Mouse (Mus musculus) lung, embryonic 15.5 days (tissue): ENCODE results near the gene Ofcc1. TPM values are rescaled to one million over a fixed set of nuclear protein-coding genes. Genes with fewer than 3 reads are reported as not detected.

Experiments used
- ATAC-seq: fragments of 200-750 bp; cut with Nextera tagmentation; 2 replicates; pipeline ENCODE4 v1.8.0; 2017; ENCODE audit warnings: moderate number of reproducible peaks, borderline replicate concordance; ENCODE audit not compliant: low FRiP score, low TSS enrichment; ENCODE audit errors: extremely low read depth
- H3K27ac ChIP-seq: fragments of 300-500 bp; sonication (generic); 2 replicates; pipeline ENCODE4 v1.5.1; 2015; ENCODE audit warnings: moderate library complexity, mild to moderate bottlenecking, inconsistent platforms
- H3K27me3 ChIP-seq: fragments of 300-500 bp; sonication (generic); 2 replicates; pipeline ENCODE4 v1.6.1; 2015; ENCODE audit warnings: inconsistent platforms
- H3K36me3 ChIP-seq: fragments of 300-500 bp; sonication (generic); 2 replicates; pipeline ENCODE4 v1.6.1; 2015; ENCODE audit warnings: inconsistent platforms
- H3K4me1 ChIP-seq: fragments of 300-500 bp; sonication (generic); 2 replicates; pipeline ENCODE4 v1.6.1; 2015; ENCODE audit warnings: inconsistent platforms
- H3K4me2 ChIP-seq: fragments of 300-500 bp; sonication (generic); 2 replicates; pipeline ENCODE4 v1.6.1; 2015; ENCODE audit warnings: inconsistent platforms, mild to moderate bottlenecking, moderate library complexity
- H3K4me3 ChIP-seq: fragments of 300-500 bp; sonication (generic); 2 replicates; pipeline ENCODE4 v1.5.1; 2015; ENCODE audit warnings: mild to moderate bottlenecking, inconsistent platforms
- H3K9ac ChIP-seq: fragments of 300-500 bp; sonication (generic); 2 replicates; pipeline ENCODE4 v1.6.1; 2015; ENCODE audit warnings: inconsistent platforms
- H3K9me3 ChIP-seq: fragments of 300-500 bp; sonication (generic); 2 replicates; pipeline ENCODE4 v1.6.1; 2016; ENCODE audit warnings: inconsistent platforms
- WGBS: fragments of 180-500 bp; shearing (Covaris S2); methylation state at CpG from one replicate; pipeline ENCODE4 v1.1.7; 2015; 5-methylcytosine and 5-hydroxymethylcytosine counted together
- polyA plus RNA-seq: library from polyadenylated mRNA; unstranded; fragments of >200 nt; fragmentation: Nextera tagmentation; extraction: Ambion mirVana; gene quantifications from 2 replicates; pipeline ENCODE4 v1.2.1, GENCODE M21; 2015

Ofcc1 gene
- polyA plus RNA-seq = not detected in 2 replicates

DNA sequence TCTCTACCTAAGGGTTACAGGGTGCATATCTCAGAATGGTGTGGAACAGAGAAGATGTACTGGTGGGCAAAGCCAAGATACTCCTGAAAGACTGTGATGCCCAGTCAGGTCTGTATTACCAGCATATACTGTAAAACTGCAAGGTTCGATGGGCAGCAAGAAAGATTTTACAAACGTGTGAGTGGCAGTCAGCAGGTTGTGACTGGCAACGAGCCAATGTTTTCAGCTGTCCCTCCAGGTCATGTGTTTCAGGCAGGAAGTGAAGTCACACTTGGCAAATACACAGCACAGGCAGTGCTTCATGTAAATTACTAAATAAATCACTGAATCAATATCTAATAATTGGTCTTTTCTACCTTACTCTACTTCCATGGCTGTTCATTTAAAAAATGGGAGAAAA lies at the start of gene Ofcc1:
Gene Ofcc1, minus strand, starts transcription at position 163 of the 400 bp plus-strand sequence.
- no peaks in the 10 kb centered on the region for H3K4me1 ChIP-seq
- no peak within 1 kb of the TSS for H3K27ac ChIP-seq
- H3K4me2 ChIP-seq = no peak within 1 kb of the TSS
- whole genome bisulfite sequencing = 41% methylated on average over 3 of the region's 3 CpGs
- H3K4me3 ChIP-seq = no peak within 1 kb of the TSS
- no peak for ATAC-seq
- no peaks in the 10 kb centered on the region for H3K27me3 ChIP-seq
- no peaks in the 10 kb centered on the region for H3K9me3 ChIP-seq
- H3K36me3 ChIP-seq = no peaks in the 10 kb centered on the region
- no peak within 1 kb of the TSS for H3K9ac ChIP-seq

DNA sequence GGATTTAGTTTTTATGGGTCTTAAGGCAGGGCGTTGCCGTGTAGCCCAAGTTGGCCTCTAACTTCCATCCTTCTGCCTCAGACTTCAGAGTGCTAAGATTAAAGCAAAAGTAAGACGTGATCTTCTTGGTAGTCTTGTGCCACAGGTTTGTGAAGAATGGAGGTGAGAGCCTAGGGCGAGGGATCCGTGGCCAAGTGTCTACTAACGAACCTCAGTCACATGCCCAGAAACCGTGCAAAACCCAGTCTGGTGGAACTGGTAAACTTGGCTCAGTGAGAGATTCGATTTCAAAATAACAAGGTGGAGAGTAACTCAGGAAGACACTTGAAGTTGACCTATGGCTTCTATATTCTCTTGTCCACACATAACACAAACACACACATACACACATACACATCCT lies 28.9 kb upstream of the Ofcc1 start:
- Histone ChIP-seq H3K36me3 (no peaks in the 10 kb centered on the region), H3K9ac (no peak overlapping the region), H3K27me3 (no peaks in the 10 kb centered on the region), H3K4me2 (no peak overlapping the region), H3K27ac (no peak overlapping the region), H3K4me3 (no peak overlapping the region), H3K9me3 (no peaks in the 10 kb centered on the region), H3K4me1 (no peaks in the 10 kb centered on the region)
- ATAC-seq = no peak
- WGBS = 88% methylated on average over 8 of the region's 8 CpGs

DNA sequence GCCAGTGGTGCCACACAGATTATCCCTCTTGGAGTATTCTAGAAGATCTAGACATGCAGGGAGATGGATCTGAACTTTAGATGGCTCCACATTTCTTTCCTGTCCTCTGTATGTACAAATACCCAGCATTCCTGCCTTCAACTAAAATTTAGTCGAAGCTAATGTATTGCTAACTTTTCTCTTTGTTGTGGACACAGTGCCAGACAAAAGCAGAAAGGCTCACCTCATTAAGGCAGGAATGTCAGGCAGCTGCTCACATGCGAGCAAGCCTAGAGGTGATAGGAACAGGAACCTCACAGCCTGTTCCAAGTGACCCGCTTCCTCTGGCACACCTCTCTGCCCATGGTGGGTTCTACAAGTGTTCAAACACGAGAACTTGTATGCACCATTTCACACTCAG lies 26.2 kb upstream of the Ofcc1 start:
- ATAC-seq = no peak
- Histone ChIP-seq H3K27me3 (no peaks in the 10 kb centered on the region), H3K9me3 (no peaks in the 10 kb centered on the region), H3K27ac (no peak overlapping the region), H3K4me2 (no peak overlapping the region), H3K9ac (no peak overlapping the region), H3K36me3 (no peaks in the 10 kb centered on the region), H3K4me1 (no peaks in the 10 kb centered on the region), H3K4me3 (no peak overlapping the region)
- 30% methylated on average over 4 of the region's 4 CpGs for WGBS

DNA sequence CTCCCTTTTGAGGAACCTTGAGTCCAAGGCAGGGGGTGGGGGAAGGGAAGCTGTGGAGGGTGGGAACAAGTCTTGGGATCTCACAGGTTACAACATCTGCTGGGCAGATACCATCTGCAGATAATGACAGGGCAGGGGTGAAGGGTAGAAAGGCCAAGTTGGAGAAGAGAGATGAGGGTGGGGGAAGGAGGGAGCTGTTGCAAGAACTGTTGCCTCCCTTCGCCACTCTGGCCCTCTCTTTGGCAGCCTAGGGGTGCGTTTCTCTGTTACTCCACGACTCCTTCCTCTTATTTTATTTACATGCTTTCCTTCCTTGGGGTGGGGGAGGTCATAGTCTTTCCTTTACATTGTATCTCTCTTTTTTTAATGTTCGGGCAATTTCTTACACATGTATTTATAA lies 23.7 kb upstream of the Ofcc1 start:
- 61% methylated on average over 4 of the region's 4 CpGs for WGBS
- no peaks in the 10 kb centered on the region for H3K36me3 ChIP-seq
- H3K4me2 ChIP-seq = no peak overlapping the region
- no peak overlapping the region for H3K4me3 ChIP-seq
- H3K9ac ChIP-seq = no peak overlapping the region
- H3K4me1 ChIP-seq = no peaks in the 10 kb centered on the region
- H3K9me3 ChIP-seq = no peaks in the 10 kb centered on the region
- no peak overlapping the region for H3K27ac ChIP-seq
- no peaks in the 10 kb centered on the region for H3K27me3 ChIP-seq
- ATAC-seq = no peak

DNA sequence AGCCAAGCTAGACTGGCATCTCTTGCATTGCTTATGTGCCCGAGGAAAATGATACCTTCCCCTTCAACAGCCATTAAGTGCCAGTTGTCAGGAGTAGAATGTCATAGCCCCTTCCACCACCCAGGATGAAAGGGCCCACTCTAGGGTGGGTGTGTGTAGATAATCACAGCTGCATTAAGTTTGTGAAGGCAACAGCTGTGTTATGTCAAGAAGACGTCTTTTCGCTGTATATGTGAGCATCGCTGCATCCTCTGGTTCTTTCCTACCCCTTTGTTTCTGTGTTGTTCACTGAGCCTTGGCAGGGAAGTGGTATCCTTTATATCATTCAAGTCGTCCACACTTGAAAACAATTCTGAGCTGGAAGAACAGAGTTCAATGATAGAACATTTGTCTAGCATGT lies 15.5 kb upstream of the Ofcc1 start:
- H3K27ac ChIP-seq = no peak overlapping the region
- no peaks in the 10 kb centered on the region for H3K36me3 ChIP-seq
- H3K9ac ChIP-seq = no peak overlapping the region
- 36% methylated on average over 5 of the region's 5 CpGs for WGBS
- H3K27me3 ChIP-seq = no peaks in the 10 kb centered on the region
- no peaks in the 10 kb centered on the region for H3K4me1 ChIP-seq
- no peak overlapping the region for H3K4me2 ChIP-seq
- H3K9me3 ChIP-seq = no peaks in the 10 kb centered on the region
- ATAC-seq = peak; percentile 49; the same call in 1 of the 2 replicates
- no peak overlapping the region for H3K4me3 ChIP-seq

DNA sequence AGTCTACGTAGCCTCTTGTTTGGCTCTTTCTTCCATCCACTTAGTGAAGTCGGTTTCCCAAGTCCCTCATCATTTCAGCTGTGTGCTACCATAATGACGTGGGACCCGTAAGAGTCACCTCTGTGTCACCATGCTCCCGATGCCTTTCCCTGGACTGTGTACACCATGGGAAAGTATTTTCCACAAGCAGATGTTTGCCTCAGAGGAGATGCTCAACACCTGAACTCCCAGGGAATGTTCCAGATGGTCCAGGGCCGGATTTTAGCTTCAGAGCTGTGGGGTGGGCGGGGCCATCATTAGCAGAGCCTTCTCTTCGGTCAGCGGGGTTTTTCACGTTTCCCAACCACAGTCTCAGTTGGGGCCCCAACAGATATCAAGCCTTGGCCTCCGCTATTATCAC lies 5.5 kb upstream of the Ofcc1 start:
- H3K9ac ChIP-seq = no peak overlapping the region
- no peaks in the 10 kb centered on the region for H3K27me3 ChIP-seq
- H3K4me1 ChIP-seq = no peaks in the 10 kb centered on the region
- no peak for ATAC-seq
- WGBS = 74% methylated on average over 11 of the region's 11 CpGs
- H3K27ac ChIP-seq = no peak overlapping the region
- H3K36me3 ChIP-seq = no peaks in the 10 kb centered on the region
- no peaks in the 10 kb centered on the region for H3K9me3 ChIP-seq
- H3K4me3 ChIP-seq = no peak overlapping the region
- no peak overlapping the region for H3K4me2 ChIP-seq

DNA sequence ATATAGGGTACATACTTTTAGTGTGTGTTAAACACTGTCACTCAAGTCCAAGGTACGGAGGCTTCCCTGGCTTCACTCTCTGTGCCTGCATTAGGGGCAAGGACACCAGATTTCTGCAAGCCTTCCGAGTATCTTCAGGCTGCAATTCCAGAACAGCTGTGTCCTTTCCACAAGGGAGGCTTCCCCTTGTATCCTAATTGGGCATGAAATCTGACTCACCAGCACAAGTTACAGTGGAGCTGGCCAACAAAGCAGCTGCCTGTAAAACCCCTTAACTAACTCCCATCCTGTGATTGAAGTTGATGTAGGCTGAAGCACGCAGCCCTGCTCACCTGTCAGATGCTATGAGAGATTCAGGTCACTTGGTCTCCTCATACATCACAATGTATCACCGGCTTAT lies 3.6 kb upstream of the Ofcc1 start:
- Histone ChIP-seq H3K9ac (no peak overlapping the region), H3K27me3 (no peaks in the 10 kb centered on the region), H3K4me1 (no peaks in the 10 kb centered on the region), H3K4me3 (no peak overlapping the region), H3K36me3 (no peaks in the 10 kb centered on the region), H3K4me2 (no peak overlapping the region), H3K27ac (no peak overlapping the region), H3K9me3 (no peaks in the 10 kb centered on the region)
- ATAC-seq = no peak
- WGBS = 44% methylated on average over 4 of the region's 4 CpGs

DNA sequence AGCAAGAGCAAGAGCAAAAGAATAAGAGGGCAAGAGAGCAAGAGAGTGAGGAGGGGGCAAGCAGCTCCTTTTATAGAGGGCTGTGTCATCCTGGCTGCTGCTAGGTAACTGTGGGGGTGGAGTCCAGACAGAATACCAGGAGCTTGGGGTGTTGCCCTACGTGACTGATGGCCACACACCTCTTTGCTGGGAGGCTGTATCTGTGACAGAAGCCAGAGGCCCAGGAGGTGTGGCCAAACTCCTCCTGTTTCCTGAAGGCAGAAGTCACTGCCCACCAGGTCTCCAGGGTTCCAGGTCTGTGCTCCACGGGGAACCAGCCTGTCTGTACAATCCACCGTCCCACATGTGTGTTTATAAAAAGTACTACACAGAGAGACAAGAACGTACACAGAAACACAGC lies 558 bp downstream of the Ofcc1 start:
- Histone ChIP-seq H3K36me3 (no peaks in the 10 kb centered on the region), H3K9ac (no peak overlapping the region), H3K4me1 (no peaks in the 10 kb centered on the region), H3K4me3 (no peak overlapping the region), H3K9me3 (no peaks in the 10 kb centered on the region), H3K27me3 (no peaks in the 10 kb centered on the region), H3K27ac (no peak overlapping the region), H3K4me2 (no peak overlapping the region)
- 36% methylated on average over 4 of the region's 4 CpGs for WGBS
- ATAC-seq = no peak

DNA sequence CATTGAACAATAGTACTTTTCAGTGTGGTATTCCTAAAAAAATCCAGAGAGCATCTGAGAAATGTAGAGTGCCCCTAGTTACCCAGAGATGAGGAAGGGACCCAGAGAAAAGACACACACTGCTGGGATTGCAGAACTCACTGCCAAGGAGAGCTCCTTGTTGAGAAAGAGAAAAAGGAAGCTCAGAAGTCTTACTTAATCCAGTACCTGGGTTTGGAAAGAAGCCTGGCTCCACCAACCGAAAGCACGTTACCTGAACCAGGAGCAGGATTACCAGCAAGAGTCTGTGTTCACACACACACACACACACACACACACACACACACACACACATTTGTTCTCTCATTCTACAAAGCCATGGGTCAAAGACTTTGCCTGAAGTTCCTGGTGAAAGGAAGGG lies 14.2 kb downstream of the Ofcc1 start:
- 92% methylated on average over 2 of the region's 2 CpGs for WGBS
- no peak overlapping the region for H3K4me2 ChIP-seq
- H3K36me3 ChIP-seq = no peaks in the 10 kb centered on the region
- H3K9me3 ChIP-seq = no peaks in the 10 kb centered on the region
- no peak overlapping the region for H3K4me3 ChIP-seq
- no peak overlapping the region for H3K9ac ChIP-seq
- no peaks in the 10 kb centered on the region for H3K27me3 ChIP-seq
- no peak overlapping the region for H3K27ac ChIP-seq
- H3K4me1 ChIP-seq = no peaks in the 10 kb centered on the region
- no peak for ATAC-seq

DNA sequence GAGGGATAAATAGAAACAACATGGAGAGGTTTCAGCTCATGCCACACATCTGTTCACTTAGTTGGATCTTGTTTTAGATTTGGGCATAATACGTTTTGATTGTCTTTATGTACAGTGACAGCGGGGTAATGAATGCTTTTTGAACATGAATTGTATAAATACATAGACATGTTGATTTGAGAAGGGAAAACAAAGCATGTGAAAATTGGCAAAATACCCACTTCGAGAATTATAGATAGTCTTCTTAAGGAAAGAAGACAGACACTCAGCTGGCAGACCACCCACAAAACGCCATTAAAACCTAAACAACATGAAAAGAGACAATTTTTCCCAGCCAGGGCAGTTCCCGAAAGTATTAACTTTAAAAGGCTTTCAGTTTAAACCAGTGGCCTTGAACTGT lies 37.9 kb downstream of the Ofcc1 start:
- 53% methylated on average over 5 of the region's 5 CpGs for WGBS
- Histone ChIP-seq H3K9ac (no peak overlapping the region), H3K4me3 (no peak overlapping the region), H3K27ac (no peak overlapping the region), H3K27me3 (no peaks in the 10 kb centered on the region), H3K4me2 (no peak overlapping the region), H3K36me3 (no peaks in the 10 kb centered on the region), H3K9me3 (no peaks in the 10 kb centered on the region), H3K4me1 (0 out of 2 replicates have a peak, but pooled peaks cover 2% of the 10 kb centered on the region)
- no peak for ATAC-seq

DNA sequence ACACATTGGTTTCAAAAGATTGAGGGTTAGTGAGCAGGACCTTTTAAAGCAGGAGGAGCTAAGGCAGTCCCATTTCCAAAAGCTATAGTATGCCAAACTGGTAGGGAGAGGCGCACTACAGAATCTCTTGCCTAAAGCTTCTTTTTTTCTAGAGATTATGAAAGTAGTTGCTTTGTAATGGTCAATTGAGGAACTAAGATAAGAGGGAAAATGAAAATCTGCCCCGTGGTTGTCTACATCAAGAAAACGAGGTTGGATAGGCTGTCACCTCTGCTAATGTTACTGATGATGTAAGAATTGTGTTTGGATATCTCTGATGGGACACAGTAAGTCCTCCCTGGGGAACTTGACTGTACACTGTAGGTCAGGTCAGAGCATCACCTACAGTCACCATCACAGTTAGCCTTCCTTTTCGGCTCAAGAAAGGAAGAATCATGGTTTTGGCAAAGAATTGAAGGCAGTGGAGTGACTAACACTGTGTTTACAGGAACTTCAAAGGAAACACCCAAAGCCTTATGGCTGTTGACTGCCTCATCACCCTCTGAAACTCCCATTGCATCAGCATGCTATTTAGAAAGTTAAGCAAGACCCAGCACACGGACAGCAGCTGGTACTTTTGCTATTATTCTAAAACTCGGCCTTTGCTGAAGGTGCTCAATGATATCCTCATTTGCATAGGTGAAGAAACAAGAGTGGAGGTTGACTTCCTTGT lies 40.3 kb downstream of the Ofcc1 start:
- Histone ChIP-seq H3K4me2 (no peak overlapping the region), H3K4me1 (0 out of 2 replicates have a peak, but pooled peaks cover 2% of the 10 kb centered on the region), H3K4me3 (no peak overlapping the region), H3K27me3 (no peaks in the 10 kb centered on the region), H3K36me3 (no peaks in the 10 kb centered on the region), H3K9me3 (no peaks in the 10 kb centered on the region), H3K9ac (no peak overlapping the region), H3K27ac (no peak overlapping the region)
- 70% methylated on average over 6 of the region's 6 CpGs for WGBS
- no peak for ATAC-seq

DNA sequence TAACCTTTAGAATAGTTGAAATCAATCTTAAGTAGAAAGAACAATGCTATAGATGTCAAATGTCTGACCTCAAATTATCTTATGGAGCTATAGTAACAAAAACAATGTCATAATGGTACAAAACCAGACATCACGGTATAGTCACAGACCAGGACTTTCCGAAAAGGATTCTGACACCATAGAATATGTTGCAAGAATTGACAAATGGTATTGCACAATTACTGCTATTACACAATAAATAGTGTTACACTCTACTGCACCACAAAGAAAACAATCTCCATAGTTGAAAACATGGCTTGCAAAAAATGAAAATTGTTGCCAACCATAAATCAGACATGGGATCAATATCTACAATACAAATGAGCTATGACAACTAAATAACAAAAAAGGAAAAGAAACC lies 43.5 kb downstream of the Ofcc1 start:
- no peaks in the 10 kb centered on the region for H3K9me3 ChIP-seq
- no peak overlapping the region for H3K27ac ChIP-seq
- H3K36me3 ChIP-seq = no peaks in the 10 kb centered on the region
- H3K4me2 ChIP-seq = no peak overlapping the region
- no peaks in the 10 kb centered on the region for H3K4me1 ChIP-seq
- WGBS = 81% methylated on average over 2 of the region's 2 CpGs
- ATAC-seq = no peak
- no peak overlapping the region for H3K4me3 ChIP-seq
- H3K9ac ChIP-seq = no peak overlapping the region
- H3K27me3 ChIP-seq = no peaks in the 10 kb centered on the region
